ENCODE assay signal across 8 mouse cellular contexts in the genomic region with DNA sequence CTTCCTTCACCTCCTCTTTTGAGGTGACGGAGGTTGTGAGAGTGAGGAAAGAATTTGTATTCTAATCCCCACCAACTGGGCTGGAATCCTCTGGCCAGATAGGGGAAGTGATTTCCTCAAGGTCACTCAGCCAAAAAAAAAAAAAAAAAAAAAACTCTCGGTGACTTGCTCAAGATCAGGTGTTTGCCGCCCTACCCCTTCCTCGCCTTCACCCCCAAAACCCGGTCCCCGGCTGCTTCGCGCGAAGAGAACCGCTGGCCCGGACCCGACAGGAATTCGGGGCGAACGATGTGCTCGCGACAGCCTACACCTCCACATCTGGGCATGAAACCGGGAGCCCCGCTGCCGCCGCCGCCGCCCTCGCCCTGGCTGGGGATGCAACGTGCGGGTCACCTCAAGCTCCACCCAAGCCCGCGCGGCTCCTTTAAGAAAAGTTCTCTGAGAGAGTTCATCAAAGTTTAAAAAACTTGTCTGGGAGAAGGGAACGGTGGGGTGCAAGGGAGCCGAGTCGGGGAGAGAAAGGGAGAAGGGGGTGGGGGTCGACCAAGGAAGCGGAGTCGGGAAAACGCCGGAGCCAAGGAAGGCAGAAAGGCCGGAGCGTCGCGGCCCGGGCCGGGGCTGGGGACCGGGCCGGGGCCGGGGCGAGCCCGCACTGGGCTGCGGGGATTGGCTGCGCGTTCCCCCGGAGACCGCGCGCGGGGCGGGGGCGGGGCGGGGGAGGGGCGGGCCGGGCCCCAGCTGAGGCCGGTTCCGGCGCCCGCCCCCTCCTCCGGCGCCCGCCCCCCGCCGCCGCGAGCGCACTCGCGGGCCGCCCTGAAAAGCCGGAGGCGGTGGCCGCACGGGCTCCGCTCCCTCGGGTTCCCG. TPM values are rescaled to one million over a fixed set of nuclear protein-coding genes. Genes with fewer than 3 reads are reported as not detected.
DNase-seq lines count a peak whose midpoint lies in the region; ATAC-seq and TF ChIP-seq lines count a peak whose summit lies in the region.

No protein-coding gene starts in this region.

- peak; percentile 95 for ATAC-seq in lung, postnatal 0 days
- no peak for ATAC-seq in erythroid progenitor cell, adult 5-6 weeks (replicated peaks; ENCODE audit: low FRiP score, poor library complexity, severe bottlenecking)

- H3K4me2 ChIP-seq in lung, postnatal 0 days (replicated peaks; ENCODE audit: low read depth, low read length), result peak overlapping the region; percentile 98

- H3K27me3 ChIP-seq in lung, postnatal 0 days (replicated peaks; ENCODE audit: insufficient read depth, low read length), result no peaks in the 10 kb centered on the region

- TF ChIP-seq CTCF in lung, postnatal 0 days (IDR thresholded peaks at IDR 0.05), result no peak

- peak overlapping the region; percentile 34 for H3K9ac ChIP-seq in lung, postnatal 0 days (replicated peaks; ENCODE audit: low read depth)

- H3K27ac ChIP-seq in lung, postnatal 0 days (ENCODE audit: low read length), result 0 out of 2 replicates have a peak overlapping the region, but pooled peaks have one; percentile 14

- peak; percentile 6 to 37 for DNase-seq in cerebellum, postnatal 25 days
- DNase-seq in cerebellum, postnatal 36 days, result no peak
- DNase-seq in embryo, embryonic 10.5 days (ENCODE audit: low spot score), result peak; percentile 77
- peak; percentile 49 to 59 for DNase-seq in heart, adult 9 months (ENCODE audit: low spot score in 2 of 2)
- DNase-seq in kidney, adult 8-10 months, result peak; percentile 62 to 73
- peak; percentile 64 for DNase-seq in lung, postnatal 0 days (ENCODE audit: low spot score)
- peak; percentile 57 for DNase-seq in retina, embryonic 14.5 days (ENCODE audit: low spot score)

- no peak for TF ChIP-seq EP300 in lung, postnatal 0 days (IDR thresholded peaks at IDR 0.05)

- no peaks in the 10 kb centered on the region for H3K36me3 ChIP-seq in lung, postnatal 0 days (ENCODE audit: insufficient read depth, low read length)

- whole genome bisulfite sequencing in lung, postnatal 0 days, result under 1% methylated on average over 36 of the region's 83 CpGs

- no peaks in the 10 kb centered on the region for H3K9me3 ChIP-seq in lung, postnatal 0 days (ENCODE audit: low read length)

- H3K4me1 ChIP-seq in lung, postnatal 0 days (ENCODE audit: insufficient read depth, low read depth, low read length), result no peaks in the 10 kb centered on the region

- H3K4me3 ChIP-seq in lung, postnatal 0 days (ENCODE audit: low read depth, low read length), result peak overlapping the region; percentile 62

RNA-seq across cellular contexts. Expression of a gene that starts 0.6 kb away (rescaled TPM):
- 6.1 and 6.5 TPM in 2 replicates for polyA plus RNA-seq in lung, postnatal 0 days (2015; fragmentation: Nextera tagmentation; extraction: Ambion mirVana)
- 9.6 TPM in 1 of 2 replicates, not detected in the other for total RNA-seq in erythroid progenitor cell, adult 5-6 weeks (2015; ENCODE audit: low replicate concordance)
- not detected in 2 replicates for total RNA-seq in erythroid progenitor cell, adult 5-6 weeks (2017; ENCODE audit: low replicate concordance)

RNA-seq across cellular contexts. Expression of a gene that starts 37.8 kb away (rescaled TPM):
- polyA plus RNA-seq in lung, postnatal 0 days (2015; fragmentation: Nextera tagmentation; extraction: Ambion mirVana), result 639 and 649 TPM in 2 replicates
- 3.4 and 7.2 TPM in 2 replicates for total RNA-seq in erythroid progenitor cell, adult 5-6 weeks (2015; ENCODE audit: low replicate concordance)
- 1.4 and 9.2 TPM in 2 replicates for total RNA-seq in erythroid progenitor cell, adult 5-6 weeks (2017; ENCODE audit: low replicate concordance)

RNA-seq across cellular contexts. Expression of a gene that starts 43.0 kb away (rescaled TPM):
- 0.56 and 0.87 TPM in 2 replicates for polyA plus RNA-seq in lung, postnatal 0 days (2015; fragmentation: Nextera tagmentation; extraction: Ambion mirVana)
- 75.0 and 77.1 TPM in 2 replicates for total RNA-seq in erythroid progenitor cell, adult 5-6 weeks (2015; ENCODE audit: low replicate concordance)
- total RNA-seq in erythroid progenitor cell, adult 5-6 weeks (2017; ENCODE audit: low replicate concordance), result 68.7 and 94.9 TPM in 2 replicates

RNA-seq across cellular contexts. Expression of a gene that starts 50.2 kb away (rescaled TPM):
- 20.3 and 21.1 TPM in 2 replicates for polyA plus RNA-seq in lung, postnatal 0 days (2015; fragmentation: Nextera tagmentation; extraction: Ambion mirVana)
- total RNA-seq in erythroid progenitor cell, adult 5-6 weeks (2015; ENCODE audit: low replicate concordance), result 32.3 and 42.2 TPM in 2 replicates
- total RNA-seq in erythroid progenitor cell, adult 5-6 weeks (2017; ENCODE audit: low replicate concordance), result 48.6 and 54.6 TPM in 2 replicates

Comparison
In these comparisons a context has a peak if more than half of its experiments do, and no peak if none do; other contexts are left out.
1. DNase-seq: peak in cerebellum, postnatal 25 days (2 of 2), embryo, embryonic 10.5 days (single experiment), heart, adult 9 months (2 of 2), kidney, adult 8-10 months (2 of 2), lung, postnatal 0 days (single experiment) and retina, embryonic 14.5 days (single experiment); none in cerebellum, postnatal 36 days (0 of 2).